Mouse (Mus musculus) CH12.LX (cell line): Measurements from ENCODE around the gene Olfr1286.

Experiments
- ELF1 ChIP-seq: IDR thresholded peaks from 2 replicates; pipeline ENCODE4 v1.6.1; 2014; ENCODE audit warnings: low read depth, mild to moderate bottlenecking, inconsistent platforms, low read length, improper control_type of control experiment
- MXI1 ChIP-seq: IDR thresholded peaks from 2 replicates; pipeline ENCODE4 v1.6.1; 2011; ENCODE audit warnings: mild to moderate bottlenecking, low read depth, low read length, improper control_type of control experiment
- POLR2A ChIP-seq: IDR thresholded peaks from 2 replicates; pipeline ENCODE4 v1.6.1; 2011; ENCODE audit warnings: low read depth, mild to moderate bottlenecking, improper control_type of control experiment, low read length

DNA sequence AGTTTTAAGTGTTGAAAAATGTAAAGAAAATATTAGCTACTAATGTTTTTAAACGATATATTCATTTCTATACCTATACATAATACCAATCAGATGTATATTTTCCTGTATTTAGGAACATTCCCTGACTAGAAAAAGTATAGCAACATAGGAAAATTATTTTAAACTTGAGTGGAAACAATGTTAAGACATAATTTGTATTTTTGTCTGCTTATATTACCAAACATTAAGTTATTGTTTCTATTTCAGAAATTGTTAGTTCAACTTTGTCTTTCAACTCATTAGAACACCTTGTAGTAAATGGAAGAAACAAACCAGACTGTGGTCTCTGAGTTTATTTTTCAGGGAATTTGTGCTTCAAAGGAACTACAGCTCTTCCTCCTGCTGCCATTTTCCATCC is 25.9 kb upstream of the Olfr1286 start, which contains the start of gene Olfr1287:
- TF ChIP-seq ELF1 (no peak), MXI1 (no peak), POLR2A (no peak)
